Mouse (Mus musculus) kidney, embryonic 14.5 days (tissue): Measurements from ENCODE around the gene Aldh9a1. TPM values are rescaled to one million over a fixed set of nuclear protein-coding genes. Genes with fewer than 3 reads are reported as not detected.

Experiments used
- ATAC-seq: fragments of 200-750 bp; cut with Nextera tagmentation; 2 replicates; pipeline ENCODE4 v1.8.0; 2017; ENCODE audit warnings: moderate number of reproducible peaks, mild to moderate bottlenecking, moderate TSS enrichment, moderate library complexity; ENCODE audit not compliant: low FRiP score, low TSS enrichment
- H3K27ac ChIP-seq: fragments of 300-500 bp; sonication (generic); 2 replicates; pipeline ENCODE4 v1.5.1; 2014; ENCODE audit warnings: low read depth, mild to moderate bottlenecking, low read length, moderate library complexity, mixed read lengths
- H3K27me3 ChIP-seq: fragments of 300-500 bp; sonication (generic); 2 replicates; pipeline ENCODE4 v1.6.1; 2014; ENCODE audit warnings: mild to moderate bottlenecking, low read length; ENCODE audit not compliant: control insufficient read depth, insufficient read depth
- H3K36me3 ChIP-seq: fragments of 300-500 bp; sonication (generic); 2 replicates; pipeline ENCODE4 v1.6.1; 2014; ENCODE audit warnings: low read length, mixed read lengths; ENCODE audit not compliant: control insufficient read depth, insufficient read depth
- H3K4me1 ChIP-seq: fragments of 300-500 bp; sonication (generic); 2 replicates; pipeline ENCODE4 v1.6.1; 2014; ENCODE audit warnings: low read length, mixed read lengths; ENCODE audit not compliant: control insufficient read depth, insufficient read depth
- H3K4me2 ChIP-seq: fragments of 300-500 bp; sonication (generic); replicated peaks from 2 replicates; pipeline ENCODE4 v1.6.1; 2014; ENCODE audit warnings: low read depth, mild to moderate bottlenecking, low read length
- H3K4me3 ChIP-seq: fragments of 300-500 bp; sonication (generic); 2 replicates; pipeline ENCODE4 v1.5.1; 2014; ENCODE audit warnings: mild to moderate bottlenecking, low read length
- H3K9ac ChIP-seq: fragments of 300-500 bp; sonication (generic); 2 replicates; pipeline ENCODE4 v1.6.1; 2014; ENCODE audit warnings: low read depth, mild to moderate bottlenecking, low read length, moderate library complexity
- H3K9me3 ChIP-seq: fragments of 300-500 bp; sonication (generic); 2 replicates; pipeline ENCODE4 v1.6.1; 2016; ENCODE audit warnings: low read length; ENCODE audit not compliant: control insufficient read depth
- WGBS: fragments of 180-500 bp; shearing (Covaris S2); extraction: QIAGEN DNeasy Blood & Tissue Kit; methylation state at CpG from one replicate; pipeline ENCODE4 v1.1.7; 2014; 5-methylcytosine and 5-hydroxymethylcytosine counted together
- polyA plus RNA-seq: library from polyadenylated mRNA; unstranded; fragments of >200 nt; fragmentation: Nextera tagmentation; extraction: Ambion mirVana; gene quantifications from 2 replicates; pipeline ENCODE4 v1.2.1, GENCODE M21; 2014

Gene Aldh9a1
- polyA plus RNA-seq, 1 experiment from 2014 or later = 46.6 TPM

- peaks cover 7% of the 10 kb centered on the region; the same call in 1 of the 2 replicates for H3K27me3 ChIP-seq
- WGBS = 13% methylated on average over 8 of the region's 8 CpGs
- H3K27ac ChIP-seq = no peak overlapping the region
- H3K4me1 ChIP-seq = peaks cover 6% of the 10 kb centered on the region
- H3K9ac ChIP-seq = peak overlapping the region; percentile 72; the same call in 1 of the 2 replicates
- peak overlapping the region; percentile 83 for H3K4me2 ChIP-seq
- no peaks in the 10 kb centered on the region for H3K36me3 ChIP-seq
- peak overlapping the region; percentile 53 for H3K4me3 ChIP-seq
- ATAC-seq = no peak
- no peaks in the 10 kb centered on the region for H3K9me3 ChIP-seq
Measured at GRCm38 (mm10) chr1:167392687-167393086, 42.9 kb downstream of the Aldh9a1 start.

- H3K27ac ChIP-seq = no peak overlapping the region
Measured at GRCm38 (mm10) chr1:167393281-167393680, 43.5 kb downstream of the Aldh9a1 start.

GRCm38 (mm10) chr1:167393683-167394492 is 44.1 kb downstream of the Aldh9a1 start, which contains the start of gene Mgst3:
TSS of gene Mgst3 (minus strand) at chr1:167393841.
- no peaks in the 10 kb centered on the region for H3K36me3 ChIP-seq
- H3K4me3 ChIP-seq = peak within 1 kb of the TSS; percentile 53
- WGBS = under 1% methylated on average over 45 of the region's 45 CpGs
- H3K9me3 ChIP-seq = no peaks in the 10 kb centered on the region
- peaks cover 7% of the 10 kb centered on the region; the same call in 1 of the 2 replicates for H3K27me3 ChIP-seq
- H3K4me2 ChIP-seq = peak within 1 kb of the TSS; percentile 83
- H3K4me1 ChIP-seq = peaks cover 6% of the 10 kb centered on the region
- peak within 1 kb of the TSS; percentile 72 for H3K9ac ChIP-seq
- ATAC-seq = peak; percentile 96
- H3K27ac ChIP-seq = peak within 1 kb of the TSS; percentile 69; the same call in 1 of the 2 replicates

More at GRCm38 (mm10) chr1:167393281-167393680, 43.5 kb downstream of the Aldh9a1 start:
- Histone ChIP-seq H3K9ac (peak overlapping the region; percentile 72), H3K4me1 (peaks cover 6% of the 10 kb centered on the region), H3K27me3 (peaks cover 7% of the 10 kb centered on the region; the same call in 1 of the 2 replicates), H3K4me2 (peak overlapping the region; percentile 83), H3K9me3 (no peaks in the 10 kb centered on the region), H3K36me3 (no peaks in the 10 kb centered on the region), H3K4me3 (peak overlapping the region; percentile 53)
- ATAC-seq = peak; percentile 39
- WGBS = under 1% methylated on average over 15 of the region's 15 CpGs

GRCm38 (mm10) chr1:167405237-167405636 is 55.4 kb downstream of the Aldh9a1 start:
- no peak overlapping the region for H3K9ac ChIP-seq
- H3K4me3 ChIP-seq = no peak overlapping the region
- no peaks in the 10 kb centered on the region for H3K4me1 ChIP-seq
- 0 out of 2 replicates have a peak, but pooled peaks cover 3% of the 10 kb centered on the region for H3K27me3 ChIP-seq
- H3K36me3 ChIP-seq = no peaks in the 10 kb centered on the region
- no peaks in the 10 kb centered on the region for H3K9me3 ChIP-seq
- no peak overlapping the region for H3K27ac ChIP-seq
- ATAC-seq = no peak
- no peak overlapping the region for H3K4me2 ChIP-seq
- WGBS = 83% methylated on average over 4 of the region's 4 CpGs

GRCm38 (mm10) chr1:167409601-167410000 is 59.8 kb downstream of the Aldh9a1 start:
- H3K9me3 ChIP-seq = no peaks in the 10 kb centered on the region
- no peak overlapping the region for H3K4me2 ChIP-seq
- H3K27me3 ChIP-seq = peaks cover 6% of the 10 kb centered on the region; the same call in 1 of the 2 replicates
- WGBS = 83% methylated on average over 4 of the region's 4 CpGs
- H3K27ac ChIP-seq = no peak overlapping the region
- H3K4me3 ChIP-seq = no peak overlapping the region
- H3K36me3 ChIP-seq = no peaks in the 10 kb centered on the region
- no peak overlapping the region for H3K9ac ChIP-seq
- no peaks in the 10 kb centered on the region for H3K4me1 ChIP-seq
- ATAC-seq = no peak

- Histone ChIP-seq H3K9ac (no peak overlapping the region), H3K4me3 (no peak overlapping the region), H3K9me3 (no peaks in the 10 kb centered on the region), H3K27me3 (peaks cover 6% of the 10 kb centered on the region; the same call in 1 of the 2 replicates), H3K27ac (no peak overlapping the region), H3K4me2 (no peak overlapping the region), H3K36me3 (no peaks in the 10 kb centered on the region), H3K4me1 (no peaks in the 10 kb centered on the region)
- WGBS = 66% methylated on average over 12 of the region's 12 CpGs
- no peak for ATAC-seq
Measured at GRCm38 (mm10) chr1:167411991-167412715, 62.4 kb downstream of the Aldh9a1 start.

GRCm38 (mm10) chr1:167414846-167415245 is 65.1 kb downstream of the Aldh9a1 start:
- Histone ChIP-seq H3K36me3 (no peaks in the 10 kb centered on the region), H3K4me1 (no peaks in the 10 kb centered on the region), H3K4me2 (no peak overlapping the region), H3K27ac (no peak overlapping the region), H3K4me3 (no peak overlapping the region), H3K27me3 (peaks cover 3% of the 10 kb centered on the region; the same call in 1 of the 2 replicates), H3K9ac (no peak overlapping the region), H3K9me3 (no peaks in the 10 kb centered on the region)
- no peak for ATAC-seq
- 4% methylated on average over 7 of the region's 7 CpGs for WGBS
